Mouse (Mus musculus): ENCODE data around the gene Ppig. TPM values are rescaled to one million over a fixed set of nuclear protein-coding genes. Genes with fewer than 3 reads are reported as not detected.
"Not testable (repeated sequence)": the region's sequence is repeated elsewhere in the genome, so short reads cannot be mapped to it uniquely, and the experiment has no call there.

Ppig gene
- polyA plus RNA-seq (2015; fragmentation: Nextera tagmentation; extraction: Ambion mirVana): 104 and 116 TPM in 2 replicates

GRCm38 (mm10) chr2:69722273-69722649 lies at the start of gene Ppig:
TSS of gene Ppig (plus strand) at chr2:69722545.
- H3K4me1 ChIP-seq (replicated peaks; ENCODE audit: control insufficient read depth, insufficient read depth, low read length): no peaks in the 10 kb centered on the region
- ATAC-seq: peak; percentile 16; the same call in 1 of the 2 replicates
- H3K27ac ChIP-seq (ENCODE audit: low read depth, low read length): peak within 1 kb of the TSS; percentile 88
- peak within 1 kb of the TSS; percentile 85 for H3K4me3 ChIP-seq (ENCODE audit: low read depth, low read length)
- peak within 1 kb of the TSS; percentile 86 for H3K9ac ChIP-seq (ENCODE audit: low read depth, low read length)
- peak within 1 kb of the TSS; percentile 76 for H3K4me2 ChIP-seq (replicated peaks; ENCODE audit: low read depth)
- WGBS: 5% methylated on average over 12 of the region's 12 CpGs
- no peak for TF ChIP-seq CTCF (IDR thresholded peaks at IDR 0.05; ENCODE audit: low read depth)
- no peaks in the 10 kb centered on the region for H3K36me3 ChIP-seq (ENCODE audit: control insufficient read depth, insufficient read depth)
- H3K27me3 ChIP-seq (replicated peaks; ENCODE audit: control insufficient read depth, insufficient read depth, low read length): no peaks in the 10 kb centered on the region
- H3K9me3 ChIP-seq (ENCODE audit: control insufficient read depth): no peaks in the 10 kb centered on the region

- Histone ChIP-seq H3K27me3 (replicated peaks; ENCODE audit: control insufficient read depth, insufficient read depth, low read length) (no peaks in the 10 kb centered on the region), H3K9me3 (ENCODE audit: control insufficient read depth) (no peaks in the 10 kb centered on the region), H3K4me2 (replicated peaks; ENCODE audit: low read depth) (no peak overlapping the region), H3K36me3 (ENCODE audit: control insufficient read depth, insufficient read depth) (no peaks in the 10 kb centered on the region), H3K4me1 (replicated peaks; ENCODE audit: control insufficient read depth, insufficient read depth, low read length) (no peaks in the 10 kb centered on the region), H3K9ac (ENCODE audit: low read depth, low read length) (no peak overlapping the region), H3K27ac (ENCODE audit: low read depth, low read length) (no peak overlapping the region), H3K4me3 (ENCODE audit: low read depth, low read length) (no peak overlapping the region)
- no peak for TF ChIP-seq CTCF (IDR thresholded peaks at IDR 0.05; ENCODE audit: low read depth)
- no peak for ATAC-seq
- WGBS: 74% methylated on average over 5 of the region's 5 CpGs
These were observed 48.6 kb upstream of the Ppig start for GRCm38 (mm10) chr2:69673723-69674122.

- TF ChIP-seq CTCF (IDR thresholded peaks at IDR 0.05; ENCODE audit: low read depth): no peak
- WGBS: 92% methylated on average over 9 of the region's 9 CpGs
- Histone ChIP-seq H3K36me3 (ENCODE audit: control insufficient read depth, insufficient read depth) (no peaks in the 10 kb centered on the region), H3K4me2 (replicated peaks; ENCODE audit: low read depth) (no peak overlapping the region), H3K4me1 (replicated peaks; ENCODE audit: control insufficient read depth, insufficient read depth, low read length) (no peaks in the 10 kb centered on the region), H3K9ac (ENCODE audit: low read depth, low read length) (no peak overlapping the region), H3K27me3 (replicated peaks; ENCODE audit: control insufficient read depth, insufficient read depth, low read length) (no peaks in the 10 kb centered on the region), H3K9me3 (ENCODE audit: control insufficient read depth) (no peaks in the 10 kb centered on the region), H3K4me3 (ENCODE audit: low read depth, low read length) (no peak overlapping the region), H3K27ac (ENCODE audit: low read depth, low read length) (no peak overlapping the region)
- ATAC-seq: no peak
These were observed 47.1 kb upstream of the Ppig start for GRCm38 (mm10) chr2:69675266-69675665.

- H3K4me3 ChIP-seq (ENCODE audit: low read depth, low read length): no peak overlapping the region
- peak; percentile 68 for TF ChIP-seq CTCF (IDR thresholded peaks at IDR 0.05; ENCODE audit: low read depth)
- ATAC-seq: no peak
- H3K9ac ChIP-seq (ENCODE audit: low read depth, low read length): no peak overlapping the region
- no peaks in the 10 kb centered on the region for H3K36me3 ChIP-seq (ENCODE audit: control insufficient read depth, insufficient read depth)
- no peaks in the 10 kb centered on the region for H3K4me1 ChIP-seq (replicated peaks; ENCODE audit: control insufficient read depth, insufficient read depth, low read length)
- no peaks in the 10 kb centered on the region for H3K9me3 ChIP-seq (ENCODE audit: control insufficient read depth)
- no peak overlapping the region for H3K27ac ChIP-seq (ENCODE audit: low read depth, low read length)
- H3K4me2 ChIP-seq (replicated peaks; ENCODE audit: low read depth): no peak overlapping the region
- WGBS: 50% methylated on average over 2 of the region's 2 CpGs
- no peaks in the 10 kb centered on the region for H3K27me3 ChIP-seq (replicated peaks; ENCODE audit: control insufficient read depth, insufficient read depth, low read length)
These were observed 45.6 kb upstream of the Ppig start for GRCm38 (mm10) chr2:69676713-69677112.

- H3K27me3 ChIP-seq (replicated peaks; ENCODE audit: control insufficient read depth, insufficient read depth, low read length); ATAC-seq; H3K9ac ChIP-seq (ENCODE audit: low read depth, low read length); H3K27ac ChIP-seq (ENCODE audit: low read depth, low read length); H3K4me1 ChIP-seq (replicated peaks; ENCODE audit: control insufficient read depth, insufficient read depth, low read length); H3K36me3 ChIP-seq (ENCODE audit: control insufficient read depth, insufficient read depth); H3K4me2 ChIP-seq (replicated peaks; ENCODE audit: low read depth); H3K4me3 ChIP-seq (ENCODE audit: low read depth, low read length); H3K9me3 ChIP-seq (ENCODE audit: control insufficient read depth): not testable (repeated sequence)
- 88% methylated on average over 2 of the region's 2 CpGs for WGBS
These were observed 45.1 kb upstream of the Ppig start for GRCm38 (mm10) chr2:69677215-69677614.

- Histone ChIP-seq H3K27ac (ENCODE audit: low read depth, low read length) (no peak overlapping the region), H3K4me3 (ENCODE audit: low read depth, low read length) (no peak overlapping the region), H3K9ac (ENCODE audit: low read depth, low read length) (no peak overlapping the region), H3K36me3 (ENCODE audit: control insufficient read depth, insufficient read depth) (no peaks in the 10 kb centered on the region), H3K9me3 (ENCODE audit: control insufficient read depth) (no peaks in the 10 kb centered on the region), H3K4me1 (replicated peaks; ENCODE audit: control insufficient read depth, insufficient read depth, low read length) (no peaks in the 10 kb centered on the region), H3K4me2 (replicated peaks; ENCODE audit: low read depth) (no peak overlapping the region), H3K27me3 (replicated peaks; ENCODE audit: control insufficient read depth, insufficient read depth, low read length) (no peaks in the 10 kb centered on the region)
- no peak for ATAC-seq
- 62% methylated on average over 6 of the region's 6 CpGs for WGBS
- peak; percentile 33 for TF ChIP-seq CTCF (IDR thresholded peaks at IDR 0.05; ENCODE audit: low read depth)
These were observed 42.4 kb upstream of the Ppig start for GRCm38 (mm10) chr2:69679990-69680389.

- no peak overlapping the region for H3K9ac ChIP-seq (ENCODE audit: low read depth, low read length)
- H3K4me2 ChIP-seq (replicated peaks; ENCODE audit: low read depth): no peak overlapping the region
- no peak overlapping the region for H3K27ac ChIP-seq (ENCODE audit: low read depth, low read length)
- H3K9me3 ChIP-seq (ENCODE audit: control insufficient read depth): no peaks in the 10 kb centered on the region
- no peak overlapping the region for H3K4me3 ChIP-seq (ENCODE audit: low read depth, low read length)
- H3K4me1 ChIP-seq (replicated peaks; ENCODE audit: control insufficient read depth, insufficient read depth, low read length): no peaks in the 10 kb centered on the region
- TF ChIP-seq CTCF (IDR thresholded peaks at IDR 0.05; ENCODE audit: low read depth): no peak
- peaks cover 2% of the 10 kb centered on the region; the same call in 1 of the 2 replicates for H3K36me3 ChIP-seq (ENCODE audit: control insufficient read depth, insufficient read depth)
- H3K27me3 ChIP-seq (replicated peaks; ENCODE audit: control insufficient read depth, insufficient read depth, low read length): no peaks in the 10 kb centered on the region
- 97% methylated on average over 4 of the region's 4 CpGs for WGBS
- no peak for ATAC-seq
These were observed 40.4 kb upstream of the Ppig start for GRCm38 (mm10) chr2:69681931-69682330.
